Mouse (Mus musculus) spleen, adult 2 months (tissue): ENCODE measurements around the gene Ang5. TPM values are rescaled to one million over a fixed set of nuclear protein-coding genes. Genes with fewer than 3 reads are reported as not detected.
A peak's percentile ranks its signal among the peaks of the same experiment; 100 is the strongest.
"Not testable (repeated sequence)": the region's sequence is repeated elsewhere in the genome, so short reads cannot be mapped to it uniquely, and the experiment has no call there.

Source experiments
- DNase-seq, 2 experiments: peaks; one replicate each; pipeline versions ENCODE4 v3.0.0 to v3.0.0-alpha.2; 2012 to 2021; ENCODE audit warnings: low spot score in 2 of 2, low read depth in 1 of 2
- H3K27ac ChIP-seq: fragments of 200-500 bp; 2 replicates; pipeline ENCODE4 v1.5.1; 2012; ENCODE audit warnings: low read length, inconsistent platforms; ENCODE audit not compliant: insufficient read depth
- H3K27me3 ChIP-seq: fragments of 200-500 bp; 2 replicates; pipeline ENCODE4 v1.6.1; 2012; ENCODE audit warnings: mild to moderate bottlenecking, moderate library complexity, low read length, inconsistent platforms; ENCODE audit not compliant: control insufficient read depth, insufficient read depth
- H3K36me3 ChIP-seq: fragments of 200-500 bp; 2 replicates; pipeline ENCODE4 v1.6.1; 2012; ENCODE audit warnings: mild to moderate bottlenecking, low read length, inconsistent platforms; ENCODE audit not compliant: control insufficient read depth, insufficient read depth
- H3K4me1 ChIP-seq: fragments of 200-500 bp; 2 replicates; pipeline ENCODE4 v1.6.1; 2011; ENCODE audit warnings: inconsistent platforms; ENCODE audit not compliant: control insufficient read depth, insufficient read depth, insufficient read length
- H3K4me3 ChIP-seq: fragments of 200-500 bp; 2 replicates; pipeline ENCODE4 v1.5.1; 2011; ENCODE audit warnings: mild to moderate bottlenecking, inconsistent platforms; ENCODE audit not compliant: insufficient read depth, insufficient read length; ENCODE audit errors: extremely low read depth
- CTCF ChIP-seq: fragments of 200-500 bp; IDR thresholded peaks from 2 replicates; pipeline ENCODE4 v1.5.1; 2011; ENCODE audit warnings: mild to moderate bottlenecking, inconsistent platforms; ENCODE audit not compliant: insufficient read depth, insufficient read length, insufficient replicate concordance; ENCODE audit errors: extremely low read depth
- WGBS: fragments of 180-500 bp; shearing (Covaris S2); methylation state at CpG from one replicate; pipeline ENCODE4 v1.1.7; 2018; 5-methylcytosine and 5-hydroxymethylcytosine counted together
- polyA plus RNA-seq: library from polyadenylated mRNA; depleted of rRNA; stranded (reverse); fragments of >200 nt; gene quantifications from 2 replicates; pipeline ENCODE4 v1.2.3, GENCODE M21; 2012; rRNA removed

Gene Ang5
- polyA plus RNA-seq = not detected in 2 replicates

GRCm38 (mm10) chr14:43956769-43957168 is at the start of gene Ang5:
Ang5 (plus strand) TSS chr14:43957069.
- no CpG with 5 or more reads among the region's 2 CpGs for WGBS
- not testable (repeated sequence) for DNase-seq, H3K27ac ChIP-seq, H3K4me3 ChIP-seq, H3K4me1 ChIP-seq, H3K27me3 ChIP-seq, H3K36me3 ChIP-seq

- H3K4me3 ChIP-seq = not testable (repeated sequence)
These were observed 38.7 kb upstream of the Ang5 start for GRCm38 (mm10) chr14:43918214-43918613.

GRCm38 (mm10) chr14:43923459-43923858 is 33.4 kb upstream of the Ang5 start, which contains the start of gene Ear10:
Ear10 (minus strand) TSS chr14:43923559.
- not testable (repeated sequence) for H3K36me3 ChIP-seq, H3K4me3 ChIP-seq, H3K27ac ChIP-seq, H3K4me1 ChIP-seq, H3K27me3 ChIP-seq, DNase-seq
- 75% methylated on average over 3 of the region's 3 CpGs for WGBS

More at GRCm38 (mm10) chr14:43918214-43918613, 38.7 kb upstream of the Ang5 start:
- DNase-seq, H3K4me1 ChIP-seq, H3K36me3 ChIP-seq, H3K27me3 ChIP-seq, H3K27ac ChIP-seq: not testable (repeated sequence)

DNA sequence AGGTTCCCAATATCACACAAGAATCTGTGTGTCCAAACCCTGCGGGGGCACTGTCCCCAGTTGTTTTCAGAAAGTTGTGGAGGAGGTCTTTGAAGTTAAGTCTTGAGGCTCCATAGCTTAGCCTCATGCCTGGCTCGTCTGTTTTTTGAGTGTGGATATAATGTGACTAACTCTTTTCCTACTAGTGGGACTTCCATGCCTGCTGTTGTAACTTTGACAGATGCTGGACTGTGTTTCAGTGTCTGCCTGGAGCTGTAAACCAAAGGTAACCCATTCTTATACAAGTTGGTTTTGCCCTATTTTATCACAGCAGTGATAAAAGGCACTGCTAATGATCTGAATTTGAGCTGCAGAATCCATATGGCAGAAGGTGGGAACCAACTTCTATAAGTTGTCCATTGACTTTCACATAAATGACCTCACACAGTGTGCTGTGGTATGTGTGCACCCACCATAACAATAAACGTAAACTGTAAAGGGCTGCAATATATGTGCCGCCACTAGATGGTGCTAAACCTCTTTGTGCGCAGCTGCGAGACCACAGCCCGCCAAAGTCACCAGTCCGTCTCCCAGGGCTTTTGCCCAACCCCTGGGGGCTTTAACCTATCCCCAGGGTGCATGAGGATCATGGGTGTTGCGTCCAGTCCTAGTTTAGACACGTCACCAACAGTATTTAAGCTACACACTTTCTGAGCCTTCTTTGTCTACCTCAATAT is 32.0 kb upstream of the Ang5 start, which contains the start of gene Gm8113:
TSS of gene Gm8113 (plus strand) at position 703 of the 716 bp plus-strand sequence.
- H3K4me3 ChIP-seq = peak within 1 kb of the TSS; percentile 65
- H3K27ac ChIP-seq, H3K36me3 ChIP-seq, H3K27me3 ChIP-seq, H3K4me1 ChIP-seq: not testable (repeated sequence)
- DNase-seq = peak; percentile 8 to 26
- WGBS = 12% methylated on average over 10 of the region's 10 CpGs
- peak; percentile 36; the same call in 1 of the 2 replicates for TF ChIP-seq CTCF

DNA sequence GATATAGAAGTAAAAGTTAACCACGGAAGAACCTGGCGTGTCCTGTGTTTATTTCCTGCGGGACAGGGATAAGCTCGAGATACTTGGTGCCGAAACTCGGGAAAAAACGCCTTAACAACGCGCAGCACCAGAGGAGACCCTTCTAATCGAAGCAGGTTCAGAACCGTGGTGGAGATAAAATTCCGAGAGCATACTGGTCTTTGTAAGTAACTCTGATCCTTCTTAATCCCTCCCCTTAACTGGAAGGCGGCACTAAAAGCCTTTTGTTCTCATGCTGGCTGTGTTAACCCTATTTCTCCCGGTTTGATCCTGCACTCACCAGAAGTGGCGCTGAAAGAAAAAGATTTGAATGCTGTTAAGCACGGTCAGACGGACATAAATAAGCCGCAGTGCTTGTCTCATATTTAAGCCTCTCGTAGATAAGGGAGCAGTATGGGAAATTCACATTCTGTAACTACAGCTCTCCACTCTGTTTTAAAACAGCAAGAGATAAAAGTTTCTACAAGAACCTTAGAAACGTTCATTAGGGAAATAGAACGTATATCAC is 31.4 kb upstream of the Ang5 start:
- 5% methylated on average over 21 of the region's 21 CpGs for WGBS
- not testable (repeated sequence) for H3K36me3 ChIP-seq, H3K27ac ChIP-seq, H3K4me1 ChIP-seq, DNase-seq, H3K27me3 ChIP-seq
- H3K4me3 ChIP-seq = peak overlapping the region; percentile 65

DNA sequence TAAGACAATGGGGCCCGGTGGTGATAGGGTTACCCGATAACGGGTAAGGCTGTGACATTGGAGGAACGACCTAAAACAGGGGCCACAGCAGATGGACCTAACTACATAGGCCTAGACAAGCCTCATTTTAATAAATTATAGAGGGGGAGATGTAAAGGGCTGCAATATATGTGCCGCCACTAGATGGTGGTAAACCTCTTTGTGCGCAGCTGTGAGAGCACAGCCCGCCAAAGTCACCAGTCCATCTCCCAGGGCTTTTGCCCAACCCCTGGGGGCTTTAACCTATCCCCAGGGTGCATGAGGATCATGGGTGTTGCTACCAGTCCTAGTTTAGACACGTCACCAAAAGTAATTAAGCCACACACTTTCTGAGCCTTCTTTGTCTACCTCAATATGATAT is 23.9 kb upstream of the Ang5 start:
- not testable (repeated sequence) for DNase-seq, H3K27ac ChIP-seq, H3K36me3 ChIP-seq, H3K4me3 ChIP-seq, H3K4me1 ChIP-seq, H3K27me3 ChIP-seq
- WGBS = 21% methylated on average over 8 of the region's 8 CpGs

DNA sequence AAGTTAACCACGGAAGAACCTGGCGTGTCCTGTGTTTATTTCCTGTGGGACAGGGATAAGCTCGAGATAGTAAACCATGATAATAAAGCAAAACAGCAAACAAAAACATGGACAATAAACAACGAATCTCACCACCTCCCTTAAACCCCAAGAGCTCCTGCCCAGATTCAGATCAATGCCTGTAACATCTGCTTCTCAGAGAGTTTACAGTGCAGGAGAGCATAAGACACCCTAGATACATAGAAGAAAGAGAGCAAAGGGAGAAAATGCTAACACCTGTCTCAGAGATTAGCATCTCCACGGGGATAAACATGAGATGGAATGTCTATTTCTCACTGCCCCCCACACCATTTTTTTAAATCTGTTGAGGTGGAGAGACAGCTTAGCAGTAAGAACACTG is 23.5 kb upstream of the Ang5 start:
- H3K27me3 ChIP-seq, H3K27ac ChIP-seq, H3K36me3 ChIP-seq, H3K4me3 ChIP-seq, H3K4me1 ChIP-seq, DNase-seq: not testable (repeated sequence)
- whole genome bisulfite sequencing = 53% methylated on average over 5 of the region's 5 CpGs

GRCm38 (mm10) chr14:43953382-43953781 is 3.5 kb upstream of the Ang5 start:
- not testable (repeated sequence) for H3K27me3 ChIP-seq, H3K27ac ChIP-seq, H3K4me1 ChIP-seq, DNase-seq, H3K4me3 ChIP-seq, H3K36me3 ChIP-seq
- 3% methylated on average over 2 of the region's 2 CpGs for WGBS

GRCm38 (mm10) chr14:43955074-43955473 is 1.8 kb upstream of the Ang5 start:
- not testable (repeated sequence) for H3K27me3 ChIP-seq, H3K36me3 ChIP-seq, H3K4me1 ChIP-seq, DNase-seq, H3K4me3 ChIP-seq, H3K27ac ChIP-seq
- no CpG with 5 or more reads among the region's 1 CpGs for WGBS
